Mouse (Mus musculus) spleen, postnatal 4 days (tissue): ENCODE results near the gene Akr1c13.
"Not testable (repeated sequence)": the region's sequence is repeated elsewhere in the genome, so short reads cannot be mapped to it uniquely, and the experiment has no call there.

Experiments
- DNase-seq, 2 experiments: peaks; one replicate each; pipeline ENCODE4 v3.0.0; 2022; ENCODE audit warnings: low spot score in 2 of 2

Akr1c13 gene

DNA sequence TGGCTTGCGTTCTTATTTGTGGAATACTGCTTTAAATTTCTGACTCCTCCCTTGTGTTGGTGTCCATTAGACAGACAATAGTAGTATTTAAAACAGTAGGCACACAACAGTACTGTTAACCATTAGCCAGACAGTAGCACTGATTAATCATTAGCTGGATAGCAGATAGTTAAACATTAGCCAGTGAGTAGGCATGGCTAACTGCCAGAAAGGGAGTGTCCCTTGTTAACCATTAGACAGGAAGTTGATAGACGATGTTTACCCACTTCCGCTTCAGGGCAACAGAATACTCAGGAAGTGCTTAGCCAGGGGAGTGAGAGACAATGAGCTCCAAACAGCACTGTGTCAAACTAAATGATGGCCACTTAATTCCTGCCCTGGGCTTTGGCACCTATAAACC, at the start of gene Akr1c13:
Akr1c13 (plus strand) TSS at position 247 of the 400 bp plus-strand sequence.
- DNase-seq: peak in 1 of 2 experiments; percentile 12

DNA sequence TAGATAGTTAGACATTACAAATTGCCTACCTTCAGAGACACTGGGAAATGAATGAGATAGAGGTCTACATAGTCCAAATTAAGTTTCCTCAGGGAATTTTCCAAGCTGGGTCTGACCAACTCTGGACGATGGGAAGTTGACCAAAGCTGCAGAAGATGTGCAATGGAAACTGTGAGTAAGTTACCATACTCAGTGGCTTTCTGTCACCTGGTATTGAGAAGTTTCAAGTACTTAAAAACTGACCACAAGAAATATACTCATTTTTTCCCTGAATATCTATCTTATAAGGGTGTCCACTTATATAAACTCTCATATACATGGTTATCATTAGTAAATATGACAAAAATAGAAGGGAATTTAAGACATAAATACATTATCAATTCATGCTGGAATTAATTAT, 46.7 kb upstream of the Akr1c13 start:
- no peak for DNase-seq

DNA sequence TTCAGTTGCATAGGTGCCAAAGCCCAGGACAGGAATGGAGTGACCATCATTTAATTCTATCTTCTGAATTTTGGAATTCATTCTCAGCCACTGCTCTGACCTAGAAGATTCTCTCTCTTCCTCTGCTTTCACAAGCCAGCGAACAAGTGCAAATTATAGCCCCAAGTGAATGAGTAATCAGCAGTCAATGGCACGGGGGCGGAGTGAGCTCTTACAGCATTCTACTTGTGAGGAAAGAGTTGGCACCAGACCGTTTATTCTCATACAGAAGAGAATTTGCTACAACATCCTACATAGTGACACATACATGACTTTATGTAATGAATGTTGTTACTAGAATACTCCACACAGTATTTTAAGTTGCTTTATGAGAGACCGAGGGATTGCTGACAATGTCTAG, 40.4 kb upstream of the Akr1c13 start, which contains the start of gene Akr1c18:
Akr1c18 (minus strand) TSS at position 137 of the 400 bp plus-strand sequence.
- no peak for DNase-seq

DNA sequence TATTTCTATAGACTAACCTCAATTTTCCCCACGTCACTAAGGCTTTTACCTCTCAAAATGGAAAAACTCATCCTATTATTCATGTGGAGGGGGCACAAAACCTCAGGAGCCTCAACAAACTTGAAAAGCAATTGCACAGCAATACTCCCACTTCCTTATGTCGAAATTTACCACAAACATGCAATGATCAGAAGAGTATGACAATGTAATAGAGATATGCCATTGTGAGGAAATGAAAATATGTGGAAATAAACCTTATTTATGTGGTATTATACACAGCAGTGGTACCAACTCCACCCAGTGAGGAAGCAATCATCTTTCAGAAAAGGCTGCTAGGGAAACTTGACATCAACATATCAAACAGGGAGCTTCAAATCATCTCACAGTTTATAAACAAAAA, 38.0 kb upstream of the Akr1c13 start:
- no peak for DNase-seq

GRCm38 (mm10) chr13:4153593-4153992, 37.4 kb upstream of the Akr1c13 start:
- DNase-seq: no peak

GRCm38 (mm10) chr13:4155286-4155685, 35.7 kb upstream of the Akr1c13 start:
- no peak for DNase-seq

GRCm38 (mm10) chr13:4168006-4168405, 22.9 kb upstream of the Akr1c13 start:
- no peak for DNase-seq

GRCm38 (mm10) chr13:4172978-4173377, 18.0 kb upstream of the Akr1c13 start:
- no peak for DNase-seq

- DNase-seq: not testable (repeated sequence)
Observed at GRCm38 (mm10) chr13:4181321-4181720, 9.6 kb upstream of the Akr1c13 start.

GRCm38 (mm10) chr13:4183116-4183515, 7.8 kb upstream of the Akr1c13 start:
- DNase-seq: no peak

DNA sequence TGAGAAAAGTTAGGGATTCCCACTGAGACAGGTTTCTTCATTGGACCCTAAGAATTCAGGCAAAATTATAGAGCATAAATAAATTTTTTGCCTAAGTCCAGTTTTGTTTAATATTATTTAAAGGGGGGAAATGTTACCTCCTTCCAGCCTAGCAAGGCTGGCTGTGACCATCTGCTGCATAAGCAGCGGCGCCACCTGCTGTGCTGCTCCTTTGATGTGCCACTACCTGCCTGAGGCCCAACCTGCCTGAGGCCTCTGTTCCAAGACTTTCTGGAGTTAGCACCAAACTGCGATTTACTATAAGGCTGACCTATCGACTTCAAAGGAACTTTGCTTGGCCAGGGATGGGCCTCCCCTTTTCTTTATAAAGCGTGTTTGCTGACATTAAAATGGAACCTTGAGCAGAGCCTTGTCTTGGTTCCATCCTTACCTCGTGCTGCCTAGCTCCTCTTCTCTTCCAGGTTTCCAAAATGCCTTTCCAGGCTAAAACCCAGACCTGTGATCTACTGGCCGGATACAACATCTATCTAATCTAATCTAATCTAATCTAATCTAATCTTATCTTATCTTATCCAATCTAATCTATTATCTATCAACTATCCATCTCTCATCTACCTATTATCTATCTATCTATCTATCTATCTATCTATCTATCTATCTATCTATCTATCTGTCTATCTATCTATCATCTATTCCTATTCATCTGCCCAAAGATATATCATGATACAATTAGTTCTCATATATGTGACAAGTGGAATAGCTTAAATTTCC, 4.1 kb upstream of the Akr1c13 start:
- not testable (repeated sequence) for DNase-seq

- no peak for DNase-seq
Observed at GRCm38 (mm10) chr13:4188174-4188573, 2.8 kb upstream of the Akr1c13 start.

- DNase-seq: no peak
Observed at GRCm38 (mm10) chr13:4192511-4192910, 1.6 kb downstream of the Akr1c13 start.

GRCm38 (mm10) chr13:4206147-4206903, 15.4 kb downstream of the Akr1c13 start:
- no peak for DNase-seq

GRCm38 (mm10) chr13:4211560-4212299, 20.8 kb downstream of the Akr1c13 start:
- DNase-seq: no peak

GRCm38 (mm10) chr13:4212309-4212708, 21.4 kb downstream of the Akr1c13 start:
- DNase-seq: no peak

- not testable (repeated sequence) for DNase-seq
Observed at GRCm38 (mm10) chr13:4215496-4215895, 24.5 kb downstream of the Akr1c13 start.

- no peak for DNase-seq
Observed at GRCm38 (mm10) chr13:4228441-4228840, 37.5 kb downstream of the Akr1c13 start, which contains the start of gene Akr1c19. Gene Akr1c19 (plus strand): TSS chr13:4228700.

DNA sequence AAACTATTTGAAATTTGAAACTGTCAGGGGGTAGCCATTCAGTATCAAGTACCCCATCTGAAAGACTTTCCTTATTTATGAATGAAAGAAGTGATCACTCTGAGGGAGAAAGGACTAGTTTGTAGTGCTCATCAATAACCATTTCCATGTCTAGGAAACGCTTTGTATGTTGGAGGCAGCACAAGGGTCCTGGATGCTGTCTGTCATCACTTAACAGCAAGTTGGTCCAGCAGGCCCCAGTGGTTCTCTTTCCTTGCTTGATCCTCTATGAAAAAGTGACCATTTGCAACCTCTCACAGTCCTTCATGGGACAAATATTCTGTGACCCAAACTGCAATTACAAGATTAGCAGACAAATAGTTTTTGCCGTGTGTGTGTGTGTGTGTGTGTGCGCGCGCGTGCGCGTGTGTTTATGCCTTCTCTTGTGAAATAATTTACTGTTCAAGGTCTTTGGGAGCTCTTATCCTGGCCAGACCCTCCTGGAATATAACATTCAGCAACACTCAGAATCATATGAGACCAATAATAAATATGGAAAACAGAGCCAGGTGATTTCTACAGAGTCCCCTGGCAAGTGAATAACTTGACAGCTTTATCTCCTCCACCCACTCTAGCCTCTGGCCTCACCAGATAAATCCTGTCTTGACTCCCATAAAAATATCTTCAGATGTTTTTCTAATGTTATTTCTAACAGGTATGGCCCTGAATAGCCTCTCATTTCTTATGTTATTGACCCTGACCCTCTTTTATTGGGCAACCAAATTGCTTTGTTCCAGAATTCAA, 40.1 kb downstream of the Akr1c13 start:
- DNase-seq: no peak

- DNase-seq: no peak
Observed at GRCm38 (mm10) chr13:4233135-4233534, 42.2 kb downstream of the Akr1c13 start.

DNA sequence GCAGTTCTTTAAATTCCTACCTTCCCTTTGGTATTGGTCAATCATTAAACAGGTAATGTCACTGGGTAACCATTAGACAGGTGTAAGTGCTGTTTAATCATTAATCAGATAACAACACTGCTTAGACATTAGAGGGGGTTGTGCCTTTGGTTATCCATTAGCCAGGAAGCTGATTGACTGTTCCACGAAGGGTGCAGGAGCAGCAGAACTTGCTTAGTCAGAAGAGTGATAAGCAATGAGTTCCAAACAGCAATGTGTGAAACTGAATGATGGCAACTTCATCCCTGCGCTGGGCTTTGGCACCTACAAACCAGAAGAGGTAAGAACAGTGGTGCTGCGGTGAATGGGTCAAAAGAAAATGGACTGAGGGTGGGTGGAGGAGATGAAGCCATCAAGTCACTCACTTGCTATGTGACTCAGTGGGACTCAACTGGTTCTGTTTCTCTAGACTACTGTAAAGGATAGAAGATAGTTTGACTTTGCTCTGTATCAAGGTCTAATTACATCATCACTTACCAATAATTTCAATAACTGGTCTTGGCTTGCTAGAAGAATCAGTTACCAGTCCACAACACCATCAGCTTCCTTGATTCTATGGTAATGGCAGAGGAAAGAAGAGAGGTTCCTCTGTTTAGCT, 42.7 kb downstream of the Akr1c13 start:
- DNase-seq: no peak
